Mouse (Mus musculus): ENCODE measurements around the gene Zfyve21. TPM values are rescaled to one million over a fixed set of nuclear protein-coding genes. Genes with fewer than 3 reads are reported as not detected.

The Zfyve21 gene
- polyA plus RNA-seq, 1 experiment from 2014 or later: 79.2 TPM

GRCm38 (mm10) chr12:111829954-111830353 lies 16.0 kb downstream of the Zfyve21 start:
- 89% methylated on average over 9 of the region's 9 CpGs for WGBS
- Histone ChIP-seq H3K36me3 (peaks cover 70% of the 10 kb centered on the region), H3K4me3 (no peak overlapping the region), H3K4me1 (peaks cover 6% of the 10 kb centered on the region; the same call in 1 of the 2 replicates), H3K27me3 (ENCODE audit: low read depth, poor library complexity, severe bottlenecking) (no peaks in the 10 kb centered on the region), H3K27ac (replicated peaks) (peak overlapping the region; percentile 24; the same call in 1 of the 2 replicates), H3K9me3 (replicated peaks) (no peaks in the 10 kb centered on the region)
- DNase-seq (ENCODE audit: low spot score): no peak

GRCm38 (mm10) chr12:111830375-111830774 lies 16.4 kb downstream of the Zfyve21 start:
- peak overlapping the region; percentile 24; the same call in 1 of the 2 replicates for H3K27ac ChIP-seq (replicated peaks)
- H3K4me1 ChIP-seq: peaks cover 6% of the 10 kb centered on the region; the same call in 1 of the 2 replicates
- DNase-seq (ENCODE audit: low spot score): no peak
- H3K27me3 ChIP-seq (ENCODE audit: low read depth, poor library complexity, severe bottlenecking): no peaks in the 10 kb centered on the region
- H3K9me3 ChIP-seq (replicated peaks): no peaks in the 10 kb centered on the region
- peaks cover 66% of the 10 kb centered on the region for H3K36me3 ChIP-seq
- WGBS: 88% methylated on average over 10 of the region's 10 CpGs
- H3K4me3 ChIP-seq: no peak overlapping the region

- Histone ChIP-seq H3K27me3 (ENCODE audit: low read depth, poor library complexity, severe bottlenecking) (no peaks in the 10 kb centered on the region), H3K27ac (replicated peaks) (no peak overlapping the region), H3K36me3 (peaks cover 43% of the 10 kb centered on the region), H3K4me1 (peaks cover 6% of the 10 kb centered on the region; the same call in 1 of the 2 replicates), H3K4me3 (no peak overlapping the region), H3K9me3 (replicated peaks) (no peaks in the 10 kb centered on the region)
- WGBS: 88% methylated on average over 5 of the region's 5 CpGs
- DNase-seq (ENCODE audit: low spot score): no peak
Measured at GRCm38 (mm10) chr12:111832643-111833042, 18.7 kb downstream of the Zfyve21 start.

GRCm38 (mm10) chr12:111833457-111833856 lies 19.5 kb downstream of the Zfyve21 start:
- WGBS: 87% methylated on average over 10 of the region's 10 CpGs
- Histone ChIP-seq H3K4me1 (peaks cover 6% of the 10 kb centered on the region; the same call in 1 of the 2 replicates), H3K36me3 (peaks cover 35% of the 10 kb centered on the region)

GRCm38 (mm10) chr12:111842565-111843433 lies 28.8 kb downstream of the Zfyve21 start:
- WGBS: 87% methylated on average over 15 of the region's 15 CpGs
- no peak overlapping the region for H3K27ac ChIP-seq (replicated peaks)
- H3K27me3 ChIP-seq (ENCODE audit: low read depth, poor library complexity, severe bottlenecking): no peaks in the 10 kb centered on the region
- H3K4me3 ChIP-seq: no peak overlapping the region
- H3K4me1 ChIP-seq: no peaks in the 10 kb centered on the region
- H3K36me3 ChIP-seq: no peaks in the 10 kb centered on the region
- no peaks in the 10 kb centered on the region for H3K9me3 ChIP-seq (replicated peaks)
- DNase-seq (ENCODE audit: low spot score): no peak

More at GRCm38 (mm10) chr12:111833457-111833856, 19.5 kb downstream of the Zfyve21 start:
- no peak for DNase-seq (ENCODE audit: low spot score)
- no peaks in the 10 kb centered on the region for H3K9me3 ChIP-seq (replicated peaks)
- no peak overlapping the region for H3K4me3 ChIP-seq
- H3K27me3 ChIP-seq (ENCODE audit: low read depth, poor library complexity, severe bottlenecking): no peaks in the 10 kb centered on the region
- no peak overlapping the region for H3K27ac ChIP-seq (replicated peaks)

GRCm38 (mm10) chr12:111843470-111843869 lies 29.5 kb downstream of the Zfyve21 start:
- no peak overlapping the region for H3K27ac ChIP-seq (replicated peaks)
- DNase-seq (ENCODE audit: low spot score): no peak
- H3K4me3 ChIP-seq: no peak overlapping the region
- no peaks in the 10 kb centered on the region for H3K27me3 ChIP-seq (ENCODE audit: low read depth, poor library complexity, severe bottlenecking)
- no peaks in the 10 kb centered on the region for H3K4me1 ChIP-seq
- no peaks in the 10 kb centered on the region for H3K9me3 ChIP-seq (replicated peaks)
- 78% methylated on average over 2 of the region's 2 CpGs for WGBS
- H3K36me3 ChIP-seq: no peaks in the 10 kb centered on the region

- WGBS: 90% methylated on average over 4 of the region's 4 CpGs
Measured at GRCm38 (mm10) chr12:111845953-111846352, 32.0 kb downstream of the Zfyve21 start.

GRCm38 (mm10) chr12:111846815-111847214 lies 32.8 kb downstream of the Zfyve21 start:
- WGBS: 92% methylated on average over 10 of the region's 10 CpGs
- H3K9me3 ChIP-seq (replicated peaks): no peaks in the 10 kb centered on the region
- no peak overlapping the region for H3K4me3 ChIP-seq
- H3K27me3 ChIP-seq (ENCODE audit: low read depth, poor library complexity, severe bottlenecking): no peaks in the 10 kb centered on the region
- no peak for DNase-seq (ENCODE audit: low spot score)
- H3K4me1 ChIP-seq: no peaks in the 10 kb centered on the region
- no peak overlapping the region for H3K27ac ChIP-seq (replicated peaks)
- H3K36me3 ChIP-seq: no peaks in the 10 kb centered on the region

More at GRCm38 (mm10) chr12:111845953-111846352, 32.0 kb downstream of the Zfyve21 start:
- DNase-seq (ENCODE audit: low spot score): no peak
- no peaks in the 10 kb centered on the region for H3K9me3 ChIP-seq (replicated peaks)
- H3K4me3 ChIP-seq: no peak overlapping the region
- no peaks in the 10 kb centered on the region for H3K4me1 ChIP-seq
- H3K27ac ChIP-seq (replicated peaks): no peak overlapping the region
- H3K36me3 ChIP-seq: no peaks in the 10 kb centered on the region
- H3K27me3 ChIP-seq (ENCODE audit: low read depth, poor library complexity, severe bottlenecking): no peaks in the 10 kb centered on the region

- Histone ChIP-seq H3K4me1 (no peaks in the 10 kb centered on the region), H3K27me3 (ENCODE audit: low read depth, poor library complexity, severe bottlenecking) (no peaks in the 10 kb centered on the region), H3K27ac (replicated peaks) (no peak overlapping the region; the same call in 1 of the 2 replicates), H3K9me3 (replicated peaks) (no peaks in the 10 kb centered on the region), H3K4me3 (no peak overlapping the region), H3K36me3 (no peaks in the 10 kb centered on the region)
- 82% methylated on average over 9 of the region's 9 CpGs for WGBS
- no peak for DNase-seq (ENCODE audit: low spot score)
Measured at GRCm38 (mm10) chr12:111848300-111848798, 34.4 kb downstream of the Zfyve21 start.

- DNase-seq (ENCODE audit: low spot score): no peak
Measured at GRCm38 (mm10) chr12:111851235-111851634, 37.3 kb downstream of the Zfyve21 start.

GRCm38 (mm10) chr12:111851745-111852144 lies 37.8 kb downstream of the Zfyve21 start:
- H3K4me1 ChIP-seq: no peaks in the 10 kb centered on the region
- no peaks in the 10 kb centered on the region for H3K27me3 ChIP-seq (ENCODE audit: low read depth, poor library complexity, severe bottlenecking)
- no peak overlapping the region for H3K4me3 ChIP-seq
- no peaks in the 10 kb centered on the region for H3K9me3 ChIP-seq (replicated peaks)
- no peaks in the 10 kb centered on the region for H3K36me3 ChIP-seq
- DNase-seq (ENCODE audit: low spot score): no peak
- H3K27ac ChIP-seq (replicated peaks): no peak overlapping the region
- 86% methylated on average over 5 of the region's 5 CpGs for WGBS

More at GRCm38 (mm10) chr12:111851235-111851634, 37.3 kb downstream of the Zfyve21 start:
- no peak overlapping the region for H3K27ac ChIP-seq (replicated peaks)
- WGBS: 61% methylated on average over 2 of the region's 2 CpGs
- no peaks in the 10 kb centered on the region for H3K9me3 ChIP-seq (replicated peaks)
- H3K4me3 ChIP-seq: no peak overlapping the region
- no peaks in the 10 kb centered on the region for H3K4me1 ChIP-seq
- no peaks in the 10 kb centered on the region for H3K36me3 ChIP-seq
- H3K27me3 ChIP-seq (ENCODE audit: low read depth, poor library complexity, severe bottlenecking): no peaks in the 10 kb centered on the region

- H3K4me3 ChIP-seq: no peak overlapping the region
- H3K4me1 ChIP-seq: no peaks in the 10 kb centered on the region
- DNase-seq (ENCODE audit: low spot score): no peak
- no peaks in the 10 kb centered on the region for H3K36me3 ChIP-seq
- H3K27ac ChIP-seq (replicated peaks): no peak overlapping the region
- H3K27me3 ChIP-seq (ENCODE audit: low read depth, poor library complexity, severe bottlenecking): no peaks in the 10 kb centered on the region
- no peaks in the 10 kb centered on the region for H3K9me3 ChIP-seq (replicated peaks)
- WGBS: 84% methylated on average over 10 of the region's 10 CpGs
Measured at GRCm38 (mm10) chr12:111853011-111853436, 39.1 kb downstream of the Zfyve21 start.

GRCm38 (mm10) chr12:111853546-111853945 lies 39.6 kb downstream of the Zfyve21 start:
- H3K4me3 ChIP-seq: no peak overlapping the region
- H3K9me3 ChIP-seq (replicated peaks): no peaks in the 10 kb centered on the region
- H3K4me1 ChIP-seq: no peaks in the 10 kb centered on the region
- no peak overlapping the region for H3K27ac ChIP-seq (replicated peaks)
- no peaks in the 10 kb centered on the region for H3K27me3 ChIP-seq (ENCODE audit: low read depth, poor library complexity, severe bottlenecking)
- no peak for DNase-seq (ENCODE audit: low spot score)
- no peaks in the 10 kb centered on the region for H3K36me3 ChIP-seq
- 81% methylated on average over 4 of the region's 4 CpGs for WGBS
